ENCODE assay signal across 8 mouse cellular contexts in genomic region chr2:37925413-37926132, GRCm38 (mm10).
DNase-seq lines count a peak whose midpoint lies in the region; ATAC-seq and TF ChIP-seq lines count a peak whose summit lies in the region.

No protein-coding gene starts in this region.

- WGBS in midbrain, embryonic 13.5 days: 15% methylated on average over 6 of the region's 6 CpGs
- 33% methylated on average over 6 of the region's 6 CpGs for WGBS in midbrain, embryonic 10.5 days
- WGBS in forebrain, embryonic 15.5 days: 11% methylated on average over 6 of the region's 6 CpGs
- WGBS in limb, embryonic 14.5 days: 34% methylated on average over 6 of the region's 6 CpGs
- 43% methylated on average over 6 of the region's 6 CpGs for WGBS in stomach, postnatal 0 days

- no peak for TF ChIP-seq EP300 in stomach, postnatal 0 days (optimal IDR thresholded peaks at IDR 0.05)

- H3K4me1 ChIP-seq in midbrain, embryonic 13.5 days (replicated peaks): peaks cover 16% of the 10 kb centered on the region
- H3K4me1 ChIP-seq in midbrain, embryonic 10.5 days: peaks cover 8% of the 10 kb centered on the region
- H3K4me1 ChIP-seq in forebrain, embryonic 15.5 days: peaks cover 5% of the 10 kb centered on the region
- H3K4me1 ChIP-seq in limb, embryonic 14.5 days (ENCODE audit: control insufficient read depth, insufficient read depth, low read length): peaks cover 10% of the 10 kb centered on the region
- H3K4me1 ChIP-seq in stomach, postnatal 0 days (replicated peaks; ENCODE audit: control insufficient read depth, insufficient read depth): no peaks in the 10 kb centered on the region

- ATAC-seq in cerebellum, adult (ENCODE audit: insufficient number of reproducible peaks, low FRiP score, low TSS enrichment): no peak
- ATAC-seq in midbrain, embryonic 13.5 days: no peak
- ATAC-seq in forebrain, embryonic 15.5 days (replicated peaks): peak; percentile 59; the same call in 1 of the 2 replicates
- ATAC-seq in limb, embryonic 14.5 days (ENCODE audit: low FRiP score, low read depth): peak; percentile 55; the same call in 1 of the 2 replicates
- no peak for ATAC-seq in stomach, postnatal 0 days (ENCODE audit: low FRiP score, low TSS enrichment)

- no peak overlapping the region for H3K9ac ChIP-seq in midbrain, embryonic 13.5 days (replicated peaks)
- no peak overlapping the region for H3K9ac ChIP-seq in forebrain, embryonic 15.5 days (replicated peaks)
- 0 out of 2 replicates have a peak overlapping the region, but pooled peaks have one; percentile 12 for H3K9ac ChIP-seq in limb, embryonic 14.5 days (ENCODE audit: low read depth, low read length, severe bottlenecking)
- H3K9ac ChIP-seq in stomach, postnatal 0 days (ENCODE audit: low read length): no peak overlapping the region

- no peaks in the 10 kb centered on the region for H3K9me3 ChIP-seq in midbrain, embryonic 13.5 days
- no peaks in the 10 kb centered on the region for H3K9me3 ChIP-seq in midbrain, embryonic 10.5 days (replicated peaks)
- no peaks in the 10 kb centered on the region for H3K9me3 ChIP-seq in forebrain, embryonic 15.5 days
- no peaks in the 10 kb centered on the region for H3K9me3 ChIP-seq in limb, embryonic 14.5 days (ENCODE audit: control insufficient read depth, low read length)
- H3K9me3 ChIP-seq in stomach, postnatal 0 days (ENCODE audit: control insufficient read depth, low read length): no peaks in the 10 kb centered on the region

- no peak overlapping the region for H3K4me2 ChIP-seq in midbrain, embryonic 13.5 days (replicated peaks)
- H3K4me2 ChIP-seq in forebrain, embryonic 15.5 days (replicated peaks): no peak overlapping the region
- H3K4me2 ChIP-seq in limb, embryonic 14.5 days (replicated peaks; ENCODE audit: low read depth, low read length, severe bottlenecking): no peak overlapping the region
- no peak overlapping the region for H3K4me2 ChIP-seq in stomach, postnatal 0 days (replicated peaks; ENCODE audit: low read depth)

- no peaks in the 10 kb centered on the region for H3K36me3 ChIP-seq in midbrain, embryonic 13.5 days
- no peaks in the 10 kb centered on the region for H3K36me3 ChIP-seq in midbrain, embryonic 10.5 days
- no peaks in the 10 kb centered on the region for H3K36me3 ChIP-seq in forebrain, embryonic 15.5 days
- no peaks in the 10 kb centered on the region for H3K36me3 ChIP-seq in limb, embryonic 14.5 days (ENCODE audit: control insufficient read depth, insufficient read depth, low read length)
- H3K36me3 ChIP-seq in stomach, postnatal 0 days (ENCODE audit: control insufficient read depth, insufficient read depth, low read length): no peaks in the 10 kb centered on the region

- TF ChIP-seq POLR2A in limb, embryonic 14.5 days (IDR thresholded peaks at IDR 0.05; ENCODE audit: borderline replicate concordance, extremely low read depth, insufficient read depth, insufficient read length): no peak

- TF ChIP-seq CTCF in stomach, postnatal 0 days (IDR thresholded peaks at IDR 0.05; ENCODE audit: low read depth): peak; percentile 93

- H3K27ac ChIP-seq in midbrain, embryonic 13.5 days: peak overlapping the region; percentile 31; the same call in 1 of the 2 replicates
- no peak overlapping the region for H3K27ac ChIP-seq in midbrain, embryonic 10.5 days (replicated peaks)
- no peak overlapping the region for H3K27ac ChIP-seq in forebrain, embryonic 15.5 days (replicated peaks)
- no peak overlapping the region for H3K27ac ChIP-seq in limb, embryonic 14.5 days (replicated peaks; ENCODE audit: low read depth, low read length)
- no peak overlapping the region for H3K27ac ChIP-seq in stomach, postnatal 0 days (replicated peaks)

- H3K27me3 ChIP-seq in midbrain, embryonic 13.5 days: peaks cover 35% of the 10 kb centered on the region
- peaks cover 81% of the 10 kb centered on the region for H3K27me3 ChIP-seq in midbrain, embryonic 10.5 days (ENCODE audit: low read depth, poor library complexity, severe bottlenecking)
- no peaks in the 10 kb centered on the region for H3K27me3 ChIP-seq in forebrain, embryonic 15.5 days
- H3K27me3 ChIP-seq in limb, embryonic 14.5 days (ENCODE audit: control insufficient read depth, insufficient read depth, low read length): no peaks in the 10 kb centered on the region
- H3K27me3 ChIP-seq in stomach, postnatal 0 days (ENCODE audit: control insufficient read depth, insufficient read depth, low read length): no peaks in the 10 kb centered on the region

- peak; percentile 28 for DNase-seq in cerebellum, adult 11 months
- no peak for DNase-seq in midbrain, embryonic 10.5 days (ENCODE audit: low spot score)
- peak; percentile 67 for DNase-seq in brain, adult 2 months (ENCODE audit: low read depth, low spot score)
- peak; percentile 56 for DNase-seq in limb, embryonic 14.5 days (ENCODE audit: low spot score)
- DNase-seq in stomach, postnatal 0 days (ENCODE audit: low spot score): peak; percentile 48

- no peak overlapping the region for H3K4me3 ChIP-seq in midbrain, embryonic 13.5 days (replicated peaks)
- H3K4me3 ChIP-seq in midbrain, embryonic 10.5 days: no peak overlapping the region
- no peak overlapping the region for H3K4me3 ChIP-seq in forebrain, embryonic 15.5 days
- H3K4me3 ChIP-seq in limb, embryonic 14.5 days (replicated peaks; ENCODE audit: low read length): no peak overlapping the region
- no peak overlapping the region for H3K4me3 ChIP-seq in stomach, postnatal 0 days (ENCODE audit: low read depth, low read length)

Comparison
In these comparisons a context has a peak if more than half of its experiments do, and no peak if none do; other contexts are left out.
1. ATAC-seq: peak in forebrain, embryonic 15.5 days (single experiment) and limb, embryonic 14.5 days (single experiment); none in cerebellum, adult (single experiment), midbrain, embryonic 13.5 days (single experiment) and stomach, postnatal 0 days (single experiment).